Mouse (Mus musculus): ENCODE results near the gene Sclt1. TPM values are rescaled to one million over a fixed set of nuclear protein-coding genes. Genes with fewer than 3 reads are reported as not detected.

The Sclt1 gene
- polyA plus RNA-seq, 1 experiment from 2014 or later: 8.6 TPM

- WGBS: 95% methylated on average over 1 of the region's 1 CpGs
- Histone ChIP-seq H3K36me3 (ENCODE audit: control insufficient read depth, insufficient read depth, low read length) (no peaks in the 10 kb centered on the region), H3K4me1 (replicated peaks; ENCODE audit: control insufficient read depth, insufficient read depth) (no peaks in the 10 kb centered on the region), H3K4me2 (replicated peaks; ENCODE audit: low read depth) (no peak overlapping the region), H3K27me3 (ENCODE audit: control insufficient read depth, insufficient read depth, low read length) (no peaks in the 10 kb centered on the region), H3K27ac (replicated peaks) (no peak overlapping the region), H3K9ac (ENCODE audit: low read length) (no peak overlapping the region), H3K9me3 (ENCODE audit: control insufficient read depth, low read length) (no peaks in the 10 kb centered on the region), H3K4me3 (ENCODE audit: low read depth, low read length) (no peak overlapping the region)
- no peak for DNase-seq (ENCODE audit: low spot score)
- no peak for ATAC-seq (ENCODE audit: low FRiP score, low TSS enrichment)
- TF ChIP-seq EP300 (optimal IDR thresholded peaks at IDR 0.05) (no peak), CTCF (IDR thresholded peaks at IDR 0.05; ENCODE audit: low read depth) (peak; percentile 21; the same call in 1 of the 2 replicates)
Observed at GRCm38 (mm10) chr3:41655642-41656041, 86.7 kb downstream of the Sclt1 start.

- WGBS: 80% methylated on average over 7 of the region's 7 CpGs
- no peak overlapping the region for H3K9ac ChIP-seq (ENCODE audit: low read length)
- no peaks in the 10 kb centered on the region for H3K4me1 ChIP-seq (replicated peaks; ENCODE audit: control insufficient read depth, insufficient read depth)
- no peak overlapping the region for H3K4me3 ChIP-seq (ENCODE audit: low read depth, low read length)
- no peak overlapping the region for H3K4me2 ChIP-seq (replicated peaks; ENCODE audit: low read depth)
- no peaks in the 10 kb centered on the region for H3K27me3 ChIP-seq (ENCODE audit: control insufficient read depth, insufficient read depth, low read length)
- TF ChIP-seq EP300 (optimal IDR thresholded peaks at IDR 0.05): no peak
- no peak for TF ChIP-seq CTCF (IDR thresholded peaks at IDR 0.05; ENCODE audit: low read depth)
- no peaks in the 10 kb centered on the region for H3K9me3 ChIP-seq (ENCODE audit: control insufficient read depth, low read length)
- H3K36me3 ChIP-seq (ENCODE audit: control insufficient read depth, insufficient read depth, low read length): no peaks in the 10 kb centered on the region
- ATAC-seq (ENCODE audit: low FRiP score, low TSS enrichment) (no peak), DNase-seq (ENCODE audit: low spot score) (no peak)
- H3K27ac ChIP-seq (replicated peaks): no peak overlapping the region
Observed at GRCm38 (mm10) chr3:41620971-41621370, 121.3 kb downstream of the Sclt1 start.

GRCm38 (mm10) chr3:41618488-41618887 lies 123.8 kb downstream of the Sclt1 start:
- H3K27me3 ChIP-seq (ENCODE audit: control insufficient read depth, insufficient read depth, low read length): no peaks in the 10 kb centered on the region
- DNase-seq (ENCODE audit: low spot score) (no peak), ATAC-seq (ENCODE audit: low FRiP score, low TSS enrichment) (no peak)
- H3K9me3 ChIP-seq (ENCODE audit: control insufficient read depth, low read length): no peaks in the 10 kb centered on the region
- H3K36me3 ChIP-seq (ENCODE audit: control insufficient read depth, insufficient read depth, low read length): 0 out of 2 replicates have a peak, but pooled peaks cover 4% of the 10 kb centered on the region
- no peak for TF ChIP-seq EP300 (optimal IDR thresholded peaks at IDR 0.05)
- no peak for TF ChIP-seq CTCF (IDR thresholded peaks at IDR 0.05; ENCODE audit: low read depth)
- H3K4me2 ChIP-seq (replicated peaks; ENCODE audit: low read depth): no peak overlapping the region
- H3K4me1 ChIP-seq (replicated peaks; ENCODE audit: control insufficient read depth, insufficient read depth): no peaks in the 10 kb centered on the region
- no peak overlapping the region for H3K4me3 ChIP-seq (ENCODE audit: low read depth, low read length)
- H3K27ac ChIP-seq (replicated peaks): no peak overlapping the region
- 84% methylated on average over 3 of the region's 3 CpGs for WGBS
- no peak overlapping the region for H3K9ac ChIP-seq (ENCODE audit: low read length)

DNA sequence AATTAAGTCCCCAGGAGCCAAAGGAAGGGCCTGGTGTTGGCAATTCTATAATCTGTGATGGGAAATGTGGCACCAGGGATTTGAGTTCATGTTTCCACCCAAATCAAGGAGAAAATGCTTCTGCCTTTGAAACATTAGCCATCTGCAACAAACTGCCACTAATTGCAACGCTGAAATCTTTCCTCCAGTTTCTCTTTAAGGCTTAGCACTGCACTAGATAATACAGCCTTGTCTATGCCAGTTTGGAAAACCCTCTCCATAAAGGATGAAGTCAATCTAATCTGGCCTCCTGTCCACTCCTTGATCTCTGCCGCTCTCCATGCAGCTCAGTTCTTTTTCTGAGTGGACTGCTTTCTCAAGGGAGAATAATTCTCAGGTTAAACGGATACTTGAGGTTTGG lies 124.3 kb downstream of the Sclt1 start:
- ATAC-seq (ENCODE audit: low FRiP score, low TSS enrichment): no peak
- H3K4me3 ChIP-seq (ENCODE audit: low read depth, low read length): no peak overlapping the region
- no peaks in the 10 kb centered on the region for H3K9me3 ChIP-seq (ENCODE audit: control insufficient read depth, low read length)
- H3K9ac ChIP-seq (ENCODE audit: low read length): no peak overlapping the region
- H3K36me3 ChIP-seq (ENCODE audit: control insufficient read depth, insufficient read depth, low read length): peaks cover 7% of the 10 kb centered on the region
- no peak for TF ChIP-seq CTCF (IDR thresholded peaks at IDR 0.05; ENCODE audit: low read depth)
- no peak for TF ChIP-seq EP300 (optimal IDR thresholded peaks at IDR 0.05)
- H3K4me1 ChIP-seq (replicated peaks; ENCODE audit: control insufficient read depth, insufficient read depth): no peaks in the 10 kb centered on the region
- no peak overlapping the region for H3K27ac ChIP-seq (replicated peaks)
- 80% methylated on average over 3 of the region's 3 CpGs for WGBS
- no peaks in the 10 kb centered on the region for H3K27me3 ChIP-seq (ENCODE audit: control insufficient read depth, insufficient read depth, low read length)
- no peak overlapping the region for H3K4me2 ChIP-seq (replicated peaks; ENCODE audit: low read depth)
- no peak for DNase-seq (ENCODE audit: low spot score)

GRCm38 (mm10) chr3:41614230-41614985 lies 127.9 kb downstream of the Sclt1 start:
- no peak overlapping the region for H3K27ac ChIP-seq (replicated peaks)
- H3K9me3 ChIP-seq (ENCODE audit: control insufficient read depth, low read length): no peaks in the 10 kb centered on the region
- H3K4me3 ChIP-seq (ENCODE audit: low read depth, low read length): no peak overlapping the region
- DNase-seq (ENCODE audit: low spot score) (no peak), ATAC-seq (ENCODE audit: low FRiP score, low TSS enrichment) (no peak)
- WGBS: 88% methylated on average over 5 of the region's 5 CpGs
- TF ChIP-seq EP300 (optimal IDR thresholded peaks at IDR 0.05): no peak
- no peak for TF ChIP-seq CTCF (IDR thresholded peaks at IDR 0.05; ENCODE audit: low read depth)
- H3K36me3 ChIP-seq (ENCODE audit: control insufficient read depth, insufficient read depth, low read length): peaks cover 11% of the 10 kb centered on the region
- H3K27me3 ChIP-seq (ENCODE audit: control insufficient read depth, insufficient read depth, low read length): no peaks in the 10 kb centered on the region
- H3K4me1 ChIP-seq (replicated peaks; ENCODE audit: control insufficient read depth, insufficient read depth): no peaks in the 10 kb centered on the region
- H3K9ac ChIP-seq (ENCODE audit: low read length): no peak overlapping the region
- H3K4me2 ChIP-seq (replicated peaks; ENCODE audit: low read depth): no peak overlapping the region

- no peak overlapping the region for H3K4me2 ChIP-seq (replicated peaks; ENCODE audit: low read depth)
- H3K27me3 ChIP-seq (ENCODE audit: control insufficient read depth, insufficient read depth, low read length): no peaks in the 10 kb centered on the region
- 86% methylated on average over 9 of the region's 9 CpGs for WGBS
- H3K36me3 ChIP-seq (ENCODE audit: control insufficient read depth, insufficient read depth, low read length): peaks cover 11% of the 10 kb centered on the region
- no peak overlapping the region for H3K27ac ChIP-seq (replicated peaks)
- ATAC-seq (ENCODE audit: low FRiP score, low TSS enrichment): no peak
- no peak for DNase-seq (ENCODE audit: low spot score)
- no peak overlapping the region for H3K4me3 ChIP-seq (ENCODE audit: low read depth, low read length)
- TF ChIP-seq EP300 (optimal IDR thresholded peaks at IDR 0.05) (no peak), CTCF (IDR thresholded peaks at IDR 0.05; ENCODE audit: low read depth) (no peak)
- H3K9ac ChIP-seq (ENCODE audit: low read length): no peak overlapping the region
- H3K4me1 ChIP-seq (replicated peaks; ENCODE audit: control insufficient read depth, insufficient read depth): no peaks in the 10 kb centered on the region
- H3K9me3 ChIP-seq (ENCODE audit: control insufficient read depth, low read length): no peaks in the 10 kb centered on the region
Observed at GRCm38 (mm10) chr3:41613706-41614105, 128.6 kb downstream of the Sclt1 start.

All from stomach, postnatal 0 days (tissue).